Mouse (Mus musculus) fibroblast of lung, adult 2 months (primary cell): Measurements from ENCODE around the gene Timm10.

Experiments
- DNase-seq: peaks from one replicate; pipeline ENCODE4 v3.0.0-alpha.2; 2011; ENCODE audit warnings: low read depth

The Timm10 gene

GRCm38 (mm10) chr2:84859991-84860780 is 33.4 kb downstream of the Timm10 start:
- peak; percentile 89 for DNase-seq

- DNase-seq, result no peak
Observed at GRCm38 (mm10) chr2:84861430-84861829, 34.6 kb downstream of the Timm10 start.

DNA sequence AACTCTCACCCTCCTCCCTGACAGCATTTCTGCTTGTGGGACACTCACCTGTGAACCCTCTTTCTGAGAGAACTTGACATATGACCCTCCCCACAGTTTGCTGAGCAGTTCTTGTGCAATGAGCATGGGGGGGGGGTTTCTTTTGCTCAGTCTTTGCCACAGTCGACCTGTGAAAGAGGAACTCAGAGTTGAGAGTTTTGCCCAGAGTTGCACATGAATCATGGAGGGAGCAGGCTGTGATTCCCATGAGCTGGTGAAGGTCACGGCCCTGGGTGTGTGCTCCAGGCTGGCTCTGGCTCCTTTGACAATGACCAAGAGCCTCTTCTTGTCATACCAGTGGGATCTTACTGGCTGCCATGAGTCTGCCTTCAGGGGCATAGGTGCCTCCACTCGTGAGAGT is 35.4 kb downstream of the Timm10 start:
- DNase-seq, result no peak

GRCm38 (mm10) chr2:84865616-84866571 is 39.1 kb downstream of the Timm10 start:
- no peak for DNase-seq

DNA sequence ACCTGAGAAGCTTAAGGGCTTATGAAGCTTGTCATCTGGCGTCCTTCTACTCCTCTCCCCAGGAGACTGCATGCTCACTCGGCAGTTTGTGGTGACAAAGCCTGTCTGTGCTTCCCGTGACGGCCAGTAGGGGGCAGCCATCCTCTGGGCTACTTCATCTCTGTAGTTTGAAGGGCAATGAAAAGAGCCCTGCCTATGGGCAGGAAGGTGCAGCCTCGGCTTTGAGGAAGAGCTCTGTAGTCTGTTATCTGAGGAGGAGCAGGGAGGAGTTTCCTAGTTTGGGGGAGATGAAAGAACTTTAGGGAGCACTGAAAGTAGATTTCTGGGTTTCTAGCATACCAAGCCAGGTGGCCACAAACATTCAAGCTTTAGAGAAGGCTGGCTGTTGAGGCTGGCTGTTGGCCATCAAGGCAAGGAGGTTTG is 41.7 kb downstream of the Timm10 start:
- DNase-seq, result no peak

DNA sequence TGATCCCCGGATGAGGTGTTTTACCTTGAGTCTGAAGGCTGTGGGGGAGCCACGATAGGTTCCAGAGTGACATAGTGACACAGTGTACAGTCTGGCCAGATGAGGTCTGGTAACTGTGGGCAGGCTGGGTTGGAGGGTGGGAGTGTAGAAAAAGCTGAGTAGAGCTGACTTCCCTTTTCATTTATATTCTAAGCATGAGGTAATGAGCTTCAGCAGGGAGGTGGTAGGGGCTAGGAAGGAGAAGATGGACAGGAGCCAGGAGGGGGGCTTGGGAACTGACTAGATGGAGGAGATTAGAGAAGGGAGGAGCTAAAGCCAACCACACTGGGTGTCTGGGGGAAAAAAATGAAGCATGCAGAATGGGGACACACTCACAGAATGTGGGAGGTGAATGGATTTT is 42.2 kb downstream of the Timm10 start:
- DNase-seq, result no peak

DNA sequence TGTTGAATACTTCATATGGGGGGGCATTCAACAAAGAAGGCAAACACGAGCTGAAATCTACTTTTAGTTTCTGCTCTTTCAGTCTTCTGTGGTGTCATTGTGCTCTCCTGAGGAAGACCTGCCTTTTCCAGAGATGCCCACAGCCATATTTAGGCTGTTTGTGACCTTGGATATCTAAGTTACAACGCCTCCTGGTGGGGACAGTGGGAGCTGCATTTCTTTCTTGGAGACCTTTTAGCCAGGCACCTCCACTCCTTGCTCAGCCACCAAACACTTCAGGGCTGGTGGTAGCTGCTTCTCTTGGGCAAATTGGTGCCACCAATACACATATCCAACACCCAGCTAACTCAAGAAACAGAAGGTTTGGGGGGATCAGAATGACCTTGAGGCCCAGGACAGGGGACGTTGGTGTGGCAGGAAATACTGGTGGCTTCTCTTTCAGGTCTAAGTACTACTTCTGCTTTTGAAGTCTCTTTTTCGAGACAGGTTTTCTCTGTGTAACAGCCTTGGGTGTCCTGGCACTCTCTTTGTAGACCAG is 43.9 kb downstream of the Timm10 start:
- no peak for DNase-seq

DNA sequence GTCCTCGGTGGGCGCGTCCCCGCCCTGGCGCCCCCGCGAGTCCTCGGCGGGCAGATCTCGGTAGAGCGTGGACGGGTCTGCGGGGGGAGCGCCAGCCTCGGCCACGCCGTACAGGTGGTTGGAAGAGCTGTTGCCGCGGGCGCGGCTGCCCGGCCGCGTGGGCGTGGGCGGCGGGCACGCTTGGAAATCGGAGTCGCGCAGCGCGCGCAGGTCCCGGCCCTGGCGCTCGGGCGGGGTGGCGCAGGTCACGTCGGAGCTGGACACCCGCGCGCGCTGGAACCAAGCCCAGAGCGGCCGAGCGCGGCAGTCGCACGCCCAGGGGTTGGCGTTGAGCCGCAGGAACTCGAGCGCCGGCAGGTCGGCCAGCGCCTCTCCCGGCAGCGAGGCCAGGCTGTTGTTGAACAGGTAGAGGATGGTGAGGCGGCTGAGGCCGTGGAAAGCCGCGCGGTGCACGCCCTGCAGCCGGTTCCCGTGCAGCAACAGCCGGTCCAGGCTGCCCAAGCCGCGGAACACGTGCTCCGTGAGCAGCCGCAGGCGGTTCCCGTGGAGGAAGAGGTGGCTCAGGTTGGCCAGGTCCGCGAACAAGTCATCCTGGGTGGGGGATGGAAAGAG is 45.4 kb downstream of the Timm10 start:
- DNase-seq, result no peak

GRCm38 (mm10) chr2:84875842-84876241 is 49.0 kb downstream of the Timm10 start:
- DNase-seq, result no peak
